Mouse (Mus musculus) liver, embryonic 14.5 days (tissue): ENCODE results near the gene Lag3.

Source experiments
- CTCF ChIP-seq: IDR thresholded peaks from 2 replicates; pipeline ENCODE4 v1.5.1; 2016; ENCODE audit warnings: antibody characterized with exemption, low read depth, control low read depth
- EP300 ChIP-seq: IDR thresholded peaks from 2 replicates; pipeline ENCODE4 v1.6.1; 2016; ENCODE audit warnings: antibody characterized with exemption, low read depth

GRCm38 (mm10) chr6:124884714-124885500 lies 26.6 kb downstream of the Lag3 start:
- TF ChIP-seq CTCF, result no peak
- no peak for TF ChIP-seq EP300
